Mouse (Mus musculus) CH12F3 (cell line): Measurements from ENCODE around the gene Pla2g4e.
"Not testable (repeated sequence)": the region's sequence is repeated elsewhere in the genome, so short reads cannot be mapped to it uniquely, and the experiment has no call there.

Experiments
- in situ Hi-C: fragments of 300-500 bp; cut with MboI; formaldehyde crosslinking; loops from 2 replicates; pipeline ENCODE4 v1.14.3; 2020; ENCODE audit warnings: low sequenced_read_pairs

Gene Pla2g4e

DNA sequence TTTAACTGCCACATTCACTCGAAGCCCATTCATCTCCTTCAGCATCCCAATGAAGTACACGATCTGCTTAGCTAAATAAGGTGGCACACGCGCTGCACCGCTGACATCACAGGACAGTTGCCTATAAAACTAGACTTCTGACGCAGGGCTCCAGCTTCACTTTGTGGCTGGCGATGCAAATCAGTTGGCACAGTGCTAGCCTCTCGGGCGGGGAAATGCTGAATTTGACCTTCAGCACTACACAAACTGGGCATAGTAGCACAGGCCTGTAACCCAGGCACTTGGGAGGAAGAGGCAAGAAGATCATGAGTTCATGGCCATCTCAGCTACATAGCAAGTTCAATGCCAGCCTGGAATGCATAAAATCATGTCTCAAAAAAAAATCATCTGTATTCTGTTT, 6.4 kb downstream of the Pla2g4e start:
- in situ Hi-C loops = not testable (repeated sequence)

DNA sequence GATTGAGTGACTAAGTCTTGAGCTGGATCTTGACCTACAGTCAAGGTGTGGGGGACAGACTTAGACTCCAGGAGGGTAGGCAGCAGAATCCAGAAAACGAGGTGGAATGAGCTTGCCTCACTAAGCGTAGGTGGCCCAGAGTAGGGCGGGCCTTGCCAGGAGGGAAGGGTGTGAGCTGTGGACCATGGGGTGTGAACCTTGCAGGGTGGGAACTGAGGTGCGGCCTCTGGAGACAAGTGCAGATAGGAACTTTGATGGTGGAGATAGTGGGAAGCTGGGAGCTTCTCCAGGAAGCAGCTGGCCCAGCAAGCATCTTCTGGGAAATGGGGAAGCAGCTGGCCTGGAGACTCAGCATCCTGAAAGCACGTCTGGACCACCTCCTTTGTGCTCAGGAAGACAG, 7.4 kb downstream of the Pla2g4e start:
- in situ Hi-C loops = no loop called here

DNA sequence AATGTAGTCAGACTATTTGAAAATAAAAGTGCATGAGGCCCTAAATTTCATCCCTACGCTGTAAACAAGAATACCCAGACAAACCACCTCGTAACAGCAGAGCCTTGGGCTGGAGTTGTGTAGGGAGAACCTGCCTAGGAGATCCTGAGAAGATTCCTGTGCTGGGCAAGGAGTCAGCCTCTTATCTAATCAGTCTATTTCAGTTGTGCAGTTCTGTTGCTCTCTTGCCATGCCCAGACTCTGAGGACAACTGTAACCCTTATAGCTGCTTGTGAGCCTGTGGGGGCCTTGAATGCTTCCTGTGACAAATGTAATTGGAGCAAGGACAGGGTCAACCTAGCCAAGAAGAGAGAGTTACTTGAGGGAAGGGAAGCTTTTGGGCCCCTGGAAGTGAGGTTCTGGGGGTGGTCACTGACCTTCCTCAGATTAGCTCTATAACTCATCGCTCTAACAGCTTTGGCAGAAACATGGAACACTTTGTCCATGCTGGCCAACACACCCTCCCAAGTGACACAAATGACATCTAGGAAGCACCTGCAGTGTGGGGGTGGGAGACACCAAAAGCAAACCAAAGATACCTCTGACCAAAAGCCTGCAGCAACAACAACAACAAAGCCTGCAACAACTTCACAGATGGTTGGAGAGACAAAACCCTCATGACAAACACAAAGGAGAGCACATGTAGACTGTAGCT, 9.0 kb downstream of the Pla2g4e start:
- in situ Hi-C loops = no loop called here

DNA sequence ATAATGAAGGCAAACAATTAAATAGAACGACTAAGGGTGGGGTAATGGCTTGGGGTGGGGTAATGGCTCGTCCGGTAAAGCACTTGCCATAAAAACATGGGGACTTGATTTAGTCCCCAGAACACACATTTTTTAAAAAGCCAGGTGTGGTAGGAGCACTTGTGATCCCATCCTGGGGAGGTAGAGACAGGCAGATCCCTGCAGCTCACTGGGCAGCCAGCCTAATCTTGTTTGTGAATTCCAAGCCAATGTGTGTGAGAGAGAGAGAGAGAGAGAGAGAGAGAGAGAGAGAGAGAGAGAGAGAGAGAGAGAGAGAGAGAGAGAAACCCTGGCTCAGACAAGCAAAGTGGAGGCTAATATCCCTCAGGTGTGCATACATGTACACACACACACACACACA, 9.8 kb downstream of the Pla2g4e start:
- in situ Hi-C loops = no loop called here

DNA sequence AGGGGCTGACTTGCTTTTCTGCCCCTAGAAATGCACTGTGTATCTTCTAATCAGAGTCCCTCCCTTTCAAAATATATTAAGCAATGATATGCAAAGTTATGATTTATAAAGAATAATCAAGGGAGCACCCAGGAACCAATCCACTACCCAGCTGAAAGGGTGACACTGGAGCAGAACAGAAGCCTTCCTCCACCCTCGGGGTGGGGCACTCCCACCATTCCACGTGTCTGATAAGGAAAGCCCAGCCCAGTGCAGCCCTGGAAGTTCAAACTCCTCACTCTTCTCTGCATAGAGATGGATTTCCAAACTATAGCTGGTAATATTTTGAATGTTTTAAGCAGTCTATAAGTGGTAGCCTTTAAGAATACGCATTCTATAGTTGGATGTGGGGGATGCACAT, 13.5 kb downstream of the Pla2g4e start:
- in situ Hi-C loops = no loop called here

DNA sequence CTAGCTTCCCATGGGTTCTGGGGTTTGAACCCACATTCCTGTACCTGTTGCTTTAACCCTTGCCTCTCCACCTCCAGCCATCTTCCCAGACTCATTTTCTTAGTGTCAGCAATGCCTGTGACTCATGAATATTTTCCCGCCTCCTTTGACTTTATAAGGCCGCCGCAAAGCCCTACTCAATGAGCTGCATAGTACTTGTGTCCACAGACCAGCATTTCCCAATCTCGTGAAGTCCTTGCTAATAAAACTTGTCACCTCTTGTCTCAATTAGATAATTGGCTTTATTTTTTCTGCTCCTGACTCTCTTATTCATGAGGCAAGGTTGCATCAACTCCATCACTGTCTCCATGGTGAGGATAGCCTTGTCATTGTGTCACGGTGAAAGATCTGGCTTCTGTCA, 30.5 kb downstream of the Pla2g4e start:
- in situ Hi-C loops = no loop called here

DNA sequence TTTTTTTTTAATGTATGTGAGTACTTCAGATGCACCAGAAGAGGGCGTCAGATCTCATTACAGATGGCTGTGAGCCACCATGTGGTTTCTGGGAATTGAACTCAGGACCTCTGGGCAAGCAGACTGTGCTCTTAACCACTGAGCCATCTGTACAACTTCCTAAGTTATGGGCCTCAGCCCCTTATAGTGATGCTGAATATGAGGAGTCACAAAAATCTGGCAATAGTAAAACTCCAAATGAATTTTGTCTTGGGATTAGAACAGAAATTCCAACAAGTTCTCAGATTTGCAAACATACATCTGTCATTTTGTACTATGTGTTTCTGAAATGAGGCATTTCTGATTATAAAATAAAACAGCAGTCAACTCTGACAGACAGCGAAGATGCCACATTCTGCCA, 33.7 kb downstream of the Pla2g4e start:
- in situ Hi-C loops = no loop called here

DNA sequence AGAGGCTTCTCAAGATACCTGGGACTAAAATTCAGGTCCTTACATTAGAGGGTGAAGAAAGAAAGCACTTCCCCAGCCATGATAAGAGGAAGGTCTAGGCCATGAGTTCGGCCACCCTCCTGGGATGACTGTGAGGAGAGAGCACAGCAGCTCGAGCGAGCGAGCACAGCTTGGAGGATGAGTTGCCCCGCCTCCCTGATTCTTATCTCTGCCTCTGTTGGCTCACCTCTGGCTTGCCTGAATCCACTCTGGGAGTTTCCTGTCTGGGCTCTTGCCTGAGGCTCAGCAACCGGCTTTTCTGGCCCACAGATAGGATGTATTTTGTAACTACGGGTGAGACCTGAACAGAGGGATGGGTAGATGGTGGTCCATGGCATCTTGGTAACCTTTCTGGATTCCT, 37.2 kb downstream of the Pla2g4e start:
- in situ Hi-C loops = no loop called here

DNA sequence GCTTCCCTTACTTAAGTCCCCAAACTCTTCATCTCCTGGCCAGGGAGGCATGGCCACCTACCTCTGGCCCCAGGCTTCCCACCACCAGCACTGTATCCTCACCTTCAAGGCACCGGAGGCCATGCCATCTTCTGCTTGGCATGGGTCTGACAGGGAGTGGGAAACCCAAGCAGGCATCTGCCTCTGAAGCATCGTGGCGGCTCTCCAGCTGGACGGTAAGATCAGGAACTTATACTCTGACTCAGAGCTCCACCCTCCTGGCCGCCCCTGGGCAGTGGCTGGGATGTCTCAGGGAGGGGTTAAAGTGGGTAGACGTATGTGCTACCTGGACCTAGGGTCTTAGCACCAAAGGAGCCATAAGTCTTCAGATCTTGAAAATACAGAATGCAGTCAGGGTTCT, 38.1 kb downstream of the Pla2g4e start:
- in situ Hi-C loops = no loop called here

DNA sequence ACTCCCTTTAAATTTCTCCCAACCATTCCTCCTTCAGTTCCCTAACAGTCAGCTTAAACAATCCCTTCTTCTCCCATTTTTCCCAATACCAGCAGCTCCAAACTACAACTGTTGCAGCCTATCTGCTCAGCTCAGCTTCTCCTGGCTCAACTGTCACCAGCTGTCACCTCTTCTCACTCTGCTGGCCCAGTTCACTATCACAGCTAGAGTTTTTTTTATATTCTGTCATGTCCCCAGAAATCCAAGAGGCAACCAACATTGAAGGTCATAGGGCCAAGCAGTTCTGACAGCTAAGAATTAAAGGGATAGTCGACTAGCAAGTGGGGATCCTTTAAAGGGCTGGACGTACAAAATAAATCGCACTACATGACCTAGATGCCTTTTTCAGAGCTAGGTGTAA, 41.4 kb downstream of the Pla2g4e start:
- in situ Hi-C loops = no loop called here

DNA sequence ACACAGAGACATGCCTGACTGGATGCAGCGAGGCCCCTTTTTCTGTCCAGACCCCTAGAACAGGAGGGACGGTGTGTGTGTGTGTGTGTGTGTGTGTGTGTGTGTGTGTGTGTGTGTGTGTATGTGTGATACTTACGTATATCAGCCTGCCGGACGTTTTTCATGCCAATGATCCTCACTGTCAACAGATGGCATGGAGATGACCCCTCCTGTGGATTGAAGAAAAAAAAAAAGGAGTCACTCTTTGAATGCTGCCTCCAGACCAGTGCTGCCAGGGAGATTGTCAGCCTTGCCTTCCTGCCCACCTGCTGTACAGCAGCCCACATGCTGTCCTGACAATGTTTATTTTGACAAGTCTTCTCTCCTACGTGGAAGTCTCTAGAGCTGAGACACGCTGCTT, 45.1 kb downstream of the Pla2g4e start:
- in situ Hi-C loops = no loop called here

DNA sequence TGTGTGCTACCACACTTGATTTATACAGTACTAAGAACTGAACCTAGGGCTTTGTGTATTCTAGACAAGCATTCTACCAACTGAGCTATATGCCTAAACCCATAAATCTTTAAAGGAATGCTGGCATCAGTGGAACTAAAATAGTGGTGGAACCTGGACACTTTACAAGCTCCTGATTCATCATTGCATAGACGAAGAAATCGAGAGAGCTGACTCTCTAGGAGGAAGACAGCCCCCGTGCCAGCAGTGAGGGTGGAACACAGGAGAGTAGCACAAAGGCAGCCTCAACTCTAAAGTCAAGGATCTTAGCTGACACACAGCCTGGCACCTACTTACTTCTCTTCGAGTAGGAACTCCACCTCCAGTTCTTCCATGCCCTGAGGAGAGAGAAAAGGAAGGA, 57.0 kb downstream of the Pla2g4e start:
- in situ Hi-C loops = loop anchor here (10.0 kb wide), 1 partner anchor 87 kb away; no protein-coding TSS in a partner anchor

DNA sequence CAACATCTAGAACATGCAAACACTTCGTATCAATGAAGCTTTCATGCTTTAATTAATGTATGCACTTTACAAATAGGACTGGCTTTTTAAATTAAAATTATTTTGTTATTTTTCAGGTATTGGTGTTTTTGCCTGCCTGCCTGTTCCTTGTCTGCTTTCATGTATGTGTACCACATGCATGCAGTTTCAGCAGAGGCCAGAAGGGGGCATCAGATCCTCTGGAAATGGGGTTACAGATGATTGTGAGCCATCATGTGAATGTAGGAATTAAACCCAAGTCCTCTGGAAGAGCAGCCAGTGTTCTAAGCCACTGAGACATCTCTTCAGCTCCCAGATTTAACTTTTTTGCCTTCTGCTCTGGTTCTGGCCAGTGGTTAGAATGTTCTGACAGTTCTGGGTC, 57.6 kb downstream of the Pla2g4e start:
- in situ Hi-C loops = loop anchor here (10.0 kb wide), 1 partner anchor 87 kb away; no protein-coding TSS in a partner anchor

DNA sequence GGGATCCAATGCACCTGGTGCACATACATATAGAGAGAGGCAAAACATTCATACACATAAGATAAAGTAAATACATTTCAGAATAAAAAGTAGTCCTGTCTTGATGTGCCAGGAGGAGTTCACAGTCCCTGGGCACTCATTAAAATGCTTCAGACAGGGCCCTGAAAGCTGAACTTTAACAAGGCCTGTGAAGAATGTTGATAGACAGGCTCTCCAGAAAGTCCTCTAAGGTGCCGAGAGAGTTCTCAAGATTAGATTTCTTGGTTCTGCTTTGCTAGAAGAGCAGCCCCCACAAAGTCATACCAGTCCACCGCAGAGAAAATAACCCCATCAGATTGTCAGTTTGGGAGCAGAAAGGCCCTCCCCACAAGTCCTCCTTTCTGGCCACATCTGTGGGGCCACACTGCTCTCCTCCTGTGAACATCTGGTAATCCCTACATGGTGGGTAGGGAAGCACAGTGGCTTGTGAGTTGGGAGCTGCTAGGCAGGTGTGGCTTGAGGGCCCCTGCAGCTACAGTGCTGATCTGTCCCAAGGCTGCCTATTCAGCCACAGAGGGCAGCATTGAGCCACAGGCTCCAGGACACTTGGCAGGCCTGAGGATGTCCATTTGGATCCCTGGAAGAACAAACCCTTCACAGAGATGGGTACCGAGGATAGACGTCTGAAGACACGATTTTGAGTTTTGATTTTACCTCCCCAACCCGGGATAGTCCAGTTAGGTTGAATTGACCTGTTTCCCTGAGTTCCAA, 59.4 kb downstream of the Pla2g4e start:
- in situ Hi-C loops = loop anchor here (10.0 kb wide), 1 partner anchor 89 kb away; no protein-coding TSS in a partner anchor

DNA sequence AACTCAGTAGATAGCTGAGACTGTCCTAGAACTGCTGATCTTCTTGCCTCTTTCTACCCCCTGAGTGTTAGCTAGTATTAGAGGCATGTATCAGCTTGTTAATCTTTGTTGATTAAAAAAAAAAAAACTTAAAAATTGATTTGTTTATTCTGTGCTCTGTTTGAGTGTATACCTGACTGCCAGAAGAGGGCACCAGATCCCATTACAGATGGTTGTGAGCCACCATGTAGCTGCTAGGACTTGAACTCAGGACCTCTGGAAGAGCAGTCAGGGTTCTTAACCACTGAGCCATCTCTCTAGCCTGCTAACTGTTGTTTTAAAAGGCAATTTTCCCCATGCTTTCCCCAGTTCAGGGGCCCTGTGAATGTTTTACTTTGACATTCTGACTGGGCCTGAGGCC, 66.2 kb downstream of the Pla2g4e start:
- in situ Hi-C loops = no loop called here

DNA sequence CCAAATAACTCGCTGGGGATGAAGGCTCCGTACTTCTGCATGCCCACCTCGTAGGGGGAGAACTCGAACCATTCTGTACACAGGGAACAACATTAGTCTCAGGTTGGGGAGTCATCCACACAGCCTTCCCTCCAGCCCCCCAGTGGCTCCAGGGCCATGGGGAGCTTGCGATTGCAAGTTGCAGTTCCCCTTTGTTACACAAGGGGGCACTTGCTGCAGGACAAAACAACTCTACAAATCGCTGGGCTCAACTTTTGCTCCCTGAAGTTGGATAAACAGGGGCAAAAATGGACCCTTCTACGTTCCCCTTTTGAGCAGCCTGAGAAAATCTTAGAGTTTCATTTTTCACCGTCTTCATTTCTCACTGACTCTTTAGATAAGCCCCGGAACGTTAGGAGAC, 71.4 kb downstream of the Pla2g4e start:
- in situ Hi-C loops = no loop called here

DNA sequence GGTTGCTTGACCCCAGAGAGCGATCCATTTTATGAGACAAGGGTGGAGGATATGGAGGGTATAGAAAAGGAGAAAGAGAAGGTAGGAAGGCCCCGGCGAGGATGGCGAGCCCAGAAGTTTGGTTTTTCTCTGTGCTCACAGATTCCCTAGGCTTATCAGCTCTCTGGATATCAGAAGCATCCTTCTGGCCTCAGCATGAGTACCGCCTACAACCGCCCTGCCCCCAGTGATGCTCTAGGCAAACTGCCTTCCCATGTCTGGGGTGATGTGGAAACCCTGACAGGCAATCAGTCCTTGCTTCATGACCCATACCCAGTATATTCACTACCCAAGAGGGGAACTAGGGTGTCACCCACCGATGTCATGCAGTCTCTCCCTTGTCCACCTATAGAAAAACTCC, 73.8 kb downstream of the Pla2g4e start:
- in situ Hi-C loops = no loop called here

DNA sequence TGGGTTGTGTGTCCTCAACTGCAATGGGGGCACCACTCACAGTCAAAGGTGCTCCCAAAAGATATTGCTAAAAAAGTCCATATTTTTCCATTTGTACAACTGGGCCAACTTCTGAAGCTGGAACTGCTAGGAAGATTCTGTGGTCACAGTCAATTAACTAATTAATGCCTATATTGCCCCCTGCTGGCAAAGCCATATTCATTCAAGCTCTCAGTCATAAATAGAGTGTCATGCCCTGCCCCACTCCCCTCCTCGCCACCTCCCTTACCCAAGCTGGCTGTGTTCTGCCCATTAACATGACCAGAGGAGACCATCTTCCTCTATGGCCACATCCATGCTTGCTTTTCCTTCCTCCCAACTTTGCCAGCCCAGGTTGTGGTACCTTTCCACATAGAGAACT, 74.4 kb downstream of the Pla2g4e start:
- in situ Hi-C loops = no loop called here

DNA sequence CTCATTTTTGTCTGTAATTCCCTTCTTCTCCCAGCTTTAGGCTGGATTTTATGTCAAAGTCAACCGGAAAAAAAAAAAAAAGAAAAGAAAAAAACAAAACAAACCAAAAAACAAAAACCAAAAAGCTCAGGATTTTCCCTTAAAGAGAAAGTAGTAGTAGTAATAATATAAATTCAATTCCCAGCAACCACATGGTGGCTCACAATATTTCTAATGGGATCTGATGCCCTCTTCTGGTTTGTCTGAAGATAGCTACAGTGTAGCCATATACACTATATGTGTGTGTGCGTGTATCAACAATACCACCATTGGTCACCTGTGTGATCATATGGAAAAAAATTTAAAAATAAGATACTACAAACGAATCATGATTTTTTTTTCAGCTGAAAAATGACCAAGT, 75.8 kb downstream of the Pla2g4e start:
- in situ Hi-C loops = no loop called here

DNA sequence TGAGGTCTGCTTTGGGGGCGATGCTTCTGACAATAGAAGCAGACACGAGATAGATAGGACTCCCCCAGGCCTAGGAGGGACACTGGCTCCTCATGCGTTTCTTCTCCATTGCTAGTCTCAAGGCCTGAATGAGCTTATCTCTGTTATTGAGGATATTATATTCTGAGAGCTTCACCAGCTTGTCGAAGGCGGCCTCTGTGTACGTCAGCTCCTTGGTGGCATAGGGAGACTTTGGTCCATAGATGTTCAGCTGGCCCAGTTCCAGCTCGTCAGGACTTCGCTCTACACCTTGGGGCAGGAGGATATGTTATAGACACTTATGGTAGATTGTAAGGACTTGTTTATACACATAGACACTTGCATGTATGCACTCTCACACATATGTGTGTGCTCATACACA, 77.4 kb downstream of the Pla2g4e start:
- in situ Hi-C loops = no loop called here

DNA sequence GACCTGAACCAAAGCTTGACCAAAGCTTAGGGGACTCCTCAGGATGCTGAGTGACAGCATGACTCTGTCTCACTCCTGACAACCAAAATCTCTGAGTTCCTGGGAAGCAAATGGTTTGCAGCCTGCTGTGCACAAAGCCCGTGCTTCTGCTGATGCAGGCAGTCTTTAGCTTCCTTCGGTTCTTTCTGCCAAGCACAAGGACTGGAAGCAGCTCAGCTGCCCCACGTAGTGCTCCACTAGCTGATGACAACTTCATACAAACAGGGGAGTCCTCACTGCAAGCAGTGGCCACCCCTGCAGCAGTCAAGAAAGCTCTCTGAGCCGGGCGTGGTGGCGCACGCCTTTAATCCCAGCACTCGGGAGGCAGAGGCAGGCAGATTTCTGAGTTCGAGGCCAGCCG, 79.7 kb downstream of the Pla2g4e start:
- in situ Hi-C loops = no loop called here

DNA sequence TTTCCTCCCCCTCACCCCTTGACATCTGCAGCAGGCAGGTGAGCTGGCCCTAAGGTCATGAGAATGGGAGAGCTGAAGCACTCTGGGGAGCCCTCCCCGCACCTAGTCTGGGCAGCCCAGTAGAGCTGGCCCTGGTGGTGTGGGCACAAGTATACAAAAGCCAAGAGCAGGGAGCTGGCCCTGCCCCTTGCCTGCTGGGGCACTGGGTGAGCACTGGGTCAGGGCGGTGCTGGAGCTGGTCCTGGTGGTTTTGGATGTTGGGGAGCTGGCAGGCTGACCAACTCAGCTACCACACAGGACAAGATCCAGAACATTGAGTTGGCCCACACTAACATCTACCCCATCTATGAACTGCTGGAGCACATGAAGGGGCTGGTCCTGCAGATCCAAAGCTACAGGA, 85.7 kb downstream of the Pla2g4e start:
- in situ Hi-C loops = no loop called here

DNA sequence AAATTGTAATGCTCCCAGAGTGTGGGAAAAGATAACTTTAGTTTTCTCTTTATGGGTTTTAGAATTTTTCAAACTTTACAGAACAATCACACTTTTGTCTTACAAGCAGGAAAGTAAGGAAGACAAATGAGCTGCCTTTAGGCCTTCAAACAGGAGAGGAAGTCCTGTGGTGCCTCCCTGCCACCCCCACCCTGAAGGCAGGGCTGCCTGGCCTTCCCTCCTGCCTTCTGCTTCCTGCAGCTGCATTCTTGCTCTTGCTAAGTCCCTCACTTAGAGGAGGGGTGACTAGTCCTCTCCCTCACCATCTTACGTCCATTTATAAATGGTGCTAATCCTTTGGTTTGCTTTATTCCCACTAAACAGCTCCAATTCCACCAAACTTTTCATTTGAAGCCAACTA, 86.3 kb downstream of the Pla2g4e start:
- in situ Hi-C loops = no loop called here
